15 mouse cellular contexts compared by ENCODE assay signal in the genomic region with DNA sequence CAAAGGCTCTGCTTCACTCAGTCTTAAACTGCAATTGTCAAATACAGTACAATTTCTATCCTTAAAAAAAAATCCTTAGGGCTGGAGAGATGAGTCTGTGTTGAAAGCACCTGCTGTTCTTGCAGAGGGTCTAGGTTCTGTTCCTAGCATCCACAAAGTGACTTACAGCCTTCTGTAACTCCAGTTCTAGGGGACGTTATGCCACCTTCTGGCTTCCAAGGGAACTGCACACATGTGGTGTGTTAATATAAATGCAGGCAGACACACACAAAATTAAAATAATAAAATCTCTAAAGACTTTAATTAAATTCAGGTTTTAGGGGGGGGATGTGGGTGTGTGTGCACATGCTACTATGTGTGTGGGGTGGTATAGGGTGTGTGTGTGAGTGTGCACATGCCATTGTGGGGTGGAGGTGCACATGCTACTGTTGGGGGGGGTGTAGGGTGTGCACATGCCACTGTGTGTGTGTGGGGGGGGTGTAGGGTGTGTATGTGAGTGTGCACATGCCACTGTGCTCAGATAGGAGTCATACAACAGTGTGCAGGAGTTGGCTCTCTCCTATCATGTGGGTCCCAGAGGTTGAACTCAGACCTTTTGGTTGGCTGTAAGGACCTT. TPM values are rescaled to one million over a fixed set of nuclear protein-coding genes. Genes with fewer than 3 reads are reported as not detected.
DNase-seq lines count a peak whose midpoint lies in the region; ATAC-seq and TF ChIP-seq lines count a peak whose summit lies in the region.
"Had no signal": no experiment of that assay in that cellular context is flagged by ENCODE, and none has a peak within 500 bp of the region (broad histone marks: within the 10 kb centered on the region; RNA-seq: fewer than 3 reads in every experiment).

No protein-coding gene starts in this region.

- H3K9me3 ChIP-seq in forebrain, postnatal 0 days (ENCODE audit: low read length), result no peaks in the 10 kb centered on the region
- no peaks in the 10 kb centered on the region; the same call in 1 of the 2 replicates for H3K9me3 ChIP-seq in forebrain, embryonic 12.5 days
- H3K9me3 ChIP-seq: forebrain, embryonic 13.5 days; limb, embryonic 15.5 days had no signal

- H3K27ac ChIP-seq in forebrain, postnatal 0 days (ENCODE audit: low read depth, low read length), result no peak overlapping the region
- no peak overlapping the region for H3K27ac ChIP-seq in forebrain, embryonic 12.5 days
- no peak overlapping the region for H3K27ac ChIP-seq in left cerebral cortex, adult 2 months
- H3K27ac ChIP-seq: forebrain, embryonic 13.5 days; hindbrain, embryonic 12.5 days; limb, embryonic 15.5 days; macrophage had no signal

- WGBS in forebrain, postnatal 0 days, result 87% methylated on average over 1 of the region's 1 CpGs
- 91% methylated on average over 1 of the region's 1 CpGs for WGBS in forebrain, embryonic 12.5 days

- 0 out of 2 replicates have a peak, but pooled peaks cover 7% of the 10 kb centered on the region for H3K36me3 ChIP-seq in forebrain, postnatal 0 days (ENCODE audit: insufficient read depth)
- peaks cover 21% of the 10 kb centered on the region for H3K36me3 ChIP-seq in forebrain, embryonic 12.5 days (replicated peaks)

- H3K4me3 ChIP-seq in forebrain, postnatal 0 days (ENCODE audit: low read depth, low read length), result no peak overlapping the region
- H3K4me3 ChIP-seq in forebrain, embryonic 12.5 days (replicated peaks), result no peak overlapping the region
- H3K4me3 ChIP-seq in left cerebral cortex, adult 2 months, result no peak overlapping the region
- H3K4me3 ChIP-seq: forebrain, embryonic 13.5 days; hindbrain, embryonic 12.5 days; limb, embryonic 15.5 days had no signal

- no peak for DNase-seq in forebrain, postnatal 0 days
- no peak for DNase-seq in left cerebral cortex, adult 2 months (ENCODE audit: extremely low spot score in 1 of 2, low spot score in 2 of 2)
- DNase-seq in left cerebral cortex, postnatal 4 days, result no peak
- DNase-seq in B cell, adult 2 months, result peak; percentile 26 to 32
- DNase-seq in adrenal gland, adult 2 months, result no peak
- DNase-seq in embryo, embryonic 11 days, result no peak
- DNase-seq: cerebellum, adult 18-20 months; kidney, adult 8-10 months had no signal

- H3K27me3 ChIP-seq in forebrain, postnatal 0 days (ENCODE audit: insufficient read depth, low read length), result no peaks in the 10 kb centered on the region
- H3K27me3 ChIP-seq in forebrain, embryonic 12.5 days, result no peaks in the 10 kb centered on the region
- H3K27me3 ChIP-seq: forebrain, embryonic 13.5 days; hindbrain, embryonic 12.5 days; limb, embryonic 15.5 days had no signal

- no peaks in the 10 kb centered on the region for H3K4me1 ChIP-seq in forebrain, postnatal 0 days (ENCODE audit: insufficient read depth)
- H3K4me1 ChIP-seq in forebrain, embryonic 12.5 days, result no peaks in the 10 kb centered on the region
- H3K4me1 ChIP-seq: forebrain, embryonic 13.5 days; hindbrain, embryonic 12.5 days; limb, embryonic 15.5 days had no signal

- ATAC-seq in forebrain, postnatal 0 days, result no peak
- no peak for ATAC-seq in forebrain, embryonic 12.5 days (ENCODE audit: low FRiP score)
- ATAC-seq in erythroblast, adult 5-6 weeks (replicated peaks; ENCODE audit: low FRiP score, poor library complexity, severe bottlenecking), result peak; percentile 41; the same call in 1 of the 2 replicates
- ATAC-seq: forebrain, embryonic 13.5 days had no signal

- H3K9ac ChIP-seq in forebrain, postnatal 0 days, result no peak overlapping the region
- no peak overlapping the region for H3K9ac ChIP-seq in forebrain, embryonic 12.5 days
- H3K9ac ChIP-seq: forebrain, embryonic 13.5 days; hindbrain, embryonic 12.5 days; limb, embryonic 15.5 days had no signal

- intact Hi-C loops in left cerebral cortex, adult 2 months (cut with DNase I), result no loop called here
- intact Hi-C loops in left cerebral cortex, postnatal 4 days (cut with DNase I), result no loop called here

- no peak overlapping the region for H3K4me2 ChIP-seq in forebrain, postnatal 0 days (ENCODE audit: low read depth)
- H3K4me2 ChIP-seq in forebrain, embryonic 12.5 days, result no peak overlapping the region
- H3K4me2 ChIP-seq: forebrain, embryonic 13.5 days; hindbrain, embryonic 12.5 days; limb, embryonic 15.5 days had no signal

- peak; percentile 37 for TF ChIP-seq CTCF in forebrain, postnatal 0 days (IDR thresholded peaks at IDR 0.05; ENCODE audit: low read depth)
- TF ChIP-seq CTCF in left cerebral cortex, adult 2 months (IDR thresholded peaks at IDR 0.05), result peak; percentile 25

RNA-seq across cellular contexts. Expression of gene Nfatc3, which starts 18.9 kb away (rescaled TPM):
- total RNA-seq in forebrain, postnatal 0 days (2014; rRNA removed), result 11.4 and 16.0 TPM in 2 replicates
- 0.93 and 1.9 TPM in 2 replicates for polyA plus RNA-seq in forebrain, postnatal 0 days (2015; fragmentation: Nextera tagmentation; extraction: Ambion mirVana)
- polyA plus RNA-seq in forebrain, embryonic 12.5 days (2016; fragmentation: Nextera tagmentation; extraction: Ambion mirVana), result 4.9 and 6.6 TPM in 2 replicates
- total RNA-seq in left cerebral cortex, adult 2 months (2021), result 10 to 100 TPM; 12.1 to 13.4 TPM
- total RNA-seq in left cerebral cortex, postnatal 4 days (2021), result 10 to 100 TPM; 15.8 to 17.2 TPM
- 52.2 and 56.7 TPM in 2 replicates for total RNA-seq in erythroblast, adult 5-6 weeks (2015; ENCODE audit: low replicate concordance)
- 24.5 and 32.7 TPM in 2 replicates for total RNA-seq in erythroblast, adult 5-6 weeks (2017; ENCODE audit: low replicate concordance)
- total RNA-seq in adrenal gland, adult 2 months (2021), result 10 to 100 TPM; 35.2 to 70.0 TPM
- 14.9 and 20.6 TPM in 2 replicates for polyA plus RNA-seq in adrenal gland, adult 2 months (2012; rRNA removed)

RNA-seq across cellular contexts. Expression of gene Esrp2, which starts 59.2 kb away (rescaled TPM):
- 0.14 TPM in 1 of 2 replicates, not detected in the other for total RNA-seq in forebrain, postnatal 0 days (2014; rRNA removed)
- not detected in 2 replicates for polyA plus RNA-seq in forebrain, postnatal 0 days (2015; fragmentation: Nextera tagmentation; extraction: Ambion mirVana)
- polyA plus RNA-seq in forebrain, embryonic 12.5 days (2016; fragmentation: Nextera tagmentation; extraction: Ambion mirVana), result 1.9 TPM in 2 replicates
- under 1 TPM in 1 of 2 experiments, not detected in 1; 0.41 TPM for total RNA-seq in left cerebral cortex, adult 2 months (2021)
- total RNA-seq in left cerebral cortex, postnatal 4 days (2021), result not detected
- total RNA-seq in erythroblast, adult 5-6 weeks (2015; ENCODE audit: low replicate concordance), result not detected in 2 replicates
- total RNA-seq in erythroblast, adult 5-6 weeks (2017; ENCODE audit: low replicate concordance), result not detected in 2 replicates
- total RNA-seq in adrenal gland, adult 2 months (2021), result 1 to 10 TPM; 1.7 to 3.7 TPM
- polyA plus RNA-seq in adrenal gland, adult 2 months (2012; rRNA removed), result 2.0 and 5.5 TPM in 2 replicates
- total RNA-seq: common myeloid progenitor, adult 5-6 weeks had no signal
- polyA plus RNA-seq: macrophage had no signal

Comparison
In these comparisons a context has a peak if more than half of its experiments do, and no peak if none do; other contexts are left out.
1. DNase-seq: peak in B cell, adult 2 months (2 of 2); none in forebrain, postnatal 0 days (single experiment), left cerebral cortex, adult 2 months (0 of 2), left cerebral cortex, postnatal 4 days (single experiment), adrenal gland, adult 2 months (single experiment) and embryo, embryonic 11 days (single experiment).